Mouse (Mus musculus) mouse trophoblast stem cell (cell line): ENCODE results near the gene Eps8l1.
"Not testable (repeated sequence)": the region's sequence is repeated elsewhere in the genome, so short reads cannot be mapped to it uniquely, and the experiment has no call there.

Experiments
- in situ Hi-C, 2 experiments: fragments of 300-500 bp; cut with MseI, MboI; formaldehyde crosslinking; loops; 2 replicates in 1 of 2; 3 replicates in 1 of 2; pipeline ENCODE4 v1.15.1; 2025

Gene Eps8l1

DNA sequence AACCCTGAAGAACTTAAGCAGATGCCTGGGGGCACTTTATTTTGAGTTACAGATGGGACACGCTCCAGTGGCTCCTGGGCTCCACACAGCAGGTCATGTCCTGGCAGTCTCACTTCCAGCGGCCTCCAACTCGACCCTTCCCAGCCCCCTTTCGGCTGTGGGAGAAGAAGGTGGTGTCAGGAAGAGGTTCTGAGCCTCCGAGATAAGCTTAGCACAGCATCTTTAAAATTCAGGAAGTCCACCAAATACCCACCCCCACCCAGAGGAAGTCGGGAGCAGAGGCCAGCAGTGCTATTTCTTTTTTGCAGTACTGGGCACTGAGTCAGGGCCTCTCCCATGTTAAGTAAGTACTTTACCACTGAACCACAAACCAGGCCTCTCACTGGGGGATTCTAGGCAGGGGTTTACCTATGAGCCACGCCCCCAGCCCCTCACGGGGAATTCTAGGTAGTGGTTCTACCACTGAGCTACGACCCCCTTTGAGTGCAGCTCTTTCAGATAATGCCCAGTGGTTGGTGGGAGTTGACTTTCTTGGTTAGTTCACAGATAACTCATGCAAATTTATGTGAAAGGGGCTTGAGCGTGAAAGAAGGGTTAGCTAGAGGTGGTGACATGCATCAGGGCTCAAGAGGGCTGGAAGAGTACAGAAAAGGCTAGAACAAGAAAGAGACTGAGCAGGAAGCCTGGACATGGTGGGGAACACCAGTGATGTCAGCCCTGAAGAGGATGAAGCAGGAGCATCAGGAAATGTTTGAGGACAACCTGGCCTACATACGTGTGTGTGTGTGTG, 44.4 kb downstream of the Eps8l1 start:
- in situ Hi-C loops, result no loop called here

DNA sequence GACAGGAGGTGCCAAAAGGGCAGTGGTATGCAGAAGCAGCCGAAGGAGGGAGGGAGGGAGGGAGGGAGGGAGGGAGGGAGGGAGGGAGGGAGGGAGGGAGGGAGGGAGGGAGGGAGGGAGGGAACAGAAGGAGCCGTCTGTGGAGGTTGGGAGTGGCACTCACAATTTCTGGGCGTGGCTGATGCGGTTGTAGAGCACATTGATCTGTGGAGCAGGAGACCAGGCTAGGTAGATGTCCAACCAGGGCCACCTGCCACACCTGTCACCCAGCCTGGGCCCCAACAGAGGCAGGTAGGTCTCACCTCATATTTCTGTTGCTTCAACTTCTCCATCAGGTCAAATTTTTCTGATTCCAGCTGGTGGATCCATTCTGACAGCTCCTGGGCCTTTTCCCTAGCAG, 46.7 kb downstream of the Eps8l1 start:
- in situ Hi-C loops, result no loop called here

GRCm38 (mm10) chr7:4508062-4508738, 47.7 kb downstream of the Eps8l1 start:
- in situ Hi-C loops, result no loop called here

- in situ Hi-C loops, result no loop called here
Measured at GRCm38 (mm10) chr7:4508739-4509116, 48.3 kb downstream of the Eps8l1 start.

GRCm38 (mm10) chr7:4509863-4510608, 49.6 kb downstream of the Eps8l1 start:
- in situ Hi-C loops, result no loop called here

GRCm38 (mm10) chr7:4511489-4512224, 51.2 kb downstream of the Eps8l1 start:
- in situ Hi-C loops, result no loop called here

- in situ Hi-C loops, result no loop called here
Measured at GRCm38 (mm10) chr7:4513236-4513635, 52.8 kb downstream of the Eps8l1 start.

GRCm38 (mm10) chr7:4513829-4514712, 53.6 kb downstream of the Eps8l1 start:
- in situ Hi-C loops, result no loop called here

GRCm38 (mm10) chr7:4515853-4516252, 55.4 kb downstream of the Eps8l1 start:
- in situ Hi-C loops, result no loop called here

DNA sequence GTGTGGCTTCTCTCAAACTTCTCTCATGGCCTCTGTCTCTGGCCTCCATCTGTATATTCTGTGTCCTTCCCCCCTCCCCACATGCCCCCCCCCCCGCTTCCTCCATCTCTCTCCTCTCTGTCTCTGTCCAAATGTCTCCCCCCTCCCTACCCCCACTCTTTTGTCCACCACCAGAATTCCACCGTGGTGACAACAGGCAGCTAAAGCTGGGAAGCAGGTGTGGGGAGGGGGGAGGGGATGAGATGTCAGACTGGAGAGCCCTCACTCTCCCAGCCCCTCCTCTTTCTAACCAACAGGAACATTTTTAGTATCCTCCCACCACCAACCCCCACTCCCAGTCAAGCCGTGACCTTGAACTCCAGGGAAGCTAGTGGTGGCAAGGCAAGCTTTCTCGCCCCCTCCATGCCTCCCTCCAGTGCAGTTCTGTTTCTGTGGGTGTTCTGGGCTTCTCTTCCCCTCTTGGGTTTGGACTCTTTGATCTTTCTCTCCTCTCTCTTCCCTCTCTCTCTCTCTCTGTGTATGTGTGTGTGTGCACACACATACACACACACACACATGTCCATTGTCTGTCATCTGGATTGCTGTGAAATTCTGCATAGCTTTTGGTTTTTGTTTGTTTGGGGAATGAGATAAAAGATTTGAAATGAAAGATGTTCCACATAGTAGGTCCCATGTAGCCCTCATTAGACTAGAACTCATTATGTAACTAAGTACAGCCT, 56.0 kb downstream of the Eps8l1 start, which contains the start of gene Tnnt1:
TSS of gene Tnnt1 (minus strand) at position 51 of the 719 bp plus-strand sequence.
- in situ Hi-C loops, result no loop called here

- in situ Hi-C loops, result no loop called here
Measured at GRCm38 (mm10) chr7:4518487-4518886, 58.0 kb downstream of the Eps8l1 start.

DNA sequence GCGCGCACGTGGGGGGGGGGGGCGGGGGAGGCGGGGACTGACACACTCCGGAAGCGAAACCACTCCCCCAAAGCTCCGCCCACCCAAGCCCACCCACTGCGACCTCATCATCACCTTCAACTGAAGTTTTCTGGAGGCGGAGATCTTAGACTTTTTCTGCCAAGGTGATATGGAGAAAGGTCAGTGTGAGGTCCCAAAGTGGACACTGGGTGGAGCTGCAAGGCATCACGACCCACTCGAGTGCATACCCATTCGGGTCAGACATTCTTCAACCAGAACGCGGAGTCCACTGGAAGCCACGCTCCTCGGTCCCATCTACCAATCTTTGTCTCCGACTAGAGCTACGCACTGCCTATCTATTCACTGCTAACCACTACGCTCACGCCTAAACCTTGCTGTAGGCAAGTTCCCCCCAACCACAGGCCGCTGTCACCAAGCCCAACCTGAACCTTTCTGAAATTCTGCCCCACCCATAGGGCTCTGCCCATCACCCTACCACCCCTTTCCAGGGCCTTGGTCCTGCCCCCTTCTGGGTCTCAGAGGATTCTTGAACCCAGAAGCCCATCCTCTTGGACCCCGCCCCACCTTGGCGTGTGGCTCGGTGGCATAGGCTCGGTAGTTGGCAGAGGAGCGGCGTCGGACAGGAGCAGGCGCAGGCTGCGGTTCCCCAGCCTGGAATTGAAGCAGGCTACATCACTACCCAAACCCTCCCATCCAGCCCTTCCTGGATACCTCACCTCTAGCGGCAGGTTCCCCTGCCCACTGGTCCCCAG, 60.9 kb downstream of the Eps8l1 start:
- in situ Hi-C loops, result no loop called here

GRCm38 (mm10) chr7:4522292-4522691, 61.8 kb downstream of the Eps8l1 start:
- in situ Hi-C loops, result no loop called here

GRCm38 (mm10) chr7:4523205-4524130, 63.0 kb downstream of the Eps8l1 start:
- in situ Hi-C loops, result no loop called here

GRCm38 (mm10) chr7:4524212-4524922, 63.9 kb downstream of the Eps8l1 start, which contains the start of gene Tnni3:
TSS of gene Tnni3 (minus strand) at chr7:4524229.
- in situ Hi-C loops, result not testable (repeated sequence)

DNA sequence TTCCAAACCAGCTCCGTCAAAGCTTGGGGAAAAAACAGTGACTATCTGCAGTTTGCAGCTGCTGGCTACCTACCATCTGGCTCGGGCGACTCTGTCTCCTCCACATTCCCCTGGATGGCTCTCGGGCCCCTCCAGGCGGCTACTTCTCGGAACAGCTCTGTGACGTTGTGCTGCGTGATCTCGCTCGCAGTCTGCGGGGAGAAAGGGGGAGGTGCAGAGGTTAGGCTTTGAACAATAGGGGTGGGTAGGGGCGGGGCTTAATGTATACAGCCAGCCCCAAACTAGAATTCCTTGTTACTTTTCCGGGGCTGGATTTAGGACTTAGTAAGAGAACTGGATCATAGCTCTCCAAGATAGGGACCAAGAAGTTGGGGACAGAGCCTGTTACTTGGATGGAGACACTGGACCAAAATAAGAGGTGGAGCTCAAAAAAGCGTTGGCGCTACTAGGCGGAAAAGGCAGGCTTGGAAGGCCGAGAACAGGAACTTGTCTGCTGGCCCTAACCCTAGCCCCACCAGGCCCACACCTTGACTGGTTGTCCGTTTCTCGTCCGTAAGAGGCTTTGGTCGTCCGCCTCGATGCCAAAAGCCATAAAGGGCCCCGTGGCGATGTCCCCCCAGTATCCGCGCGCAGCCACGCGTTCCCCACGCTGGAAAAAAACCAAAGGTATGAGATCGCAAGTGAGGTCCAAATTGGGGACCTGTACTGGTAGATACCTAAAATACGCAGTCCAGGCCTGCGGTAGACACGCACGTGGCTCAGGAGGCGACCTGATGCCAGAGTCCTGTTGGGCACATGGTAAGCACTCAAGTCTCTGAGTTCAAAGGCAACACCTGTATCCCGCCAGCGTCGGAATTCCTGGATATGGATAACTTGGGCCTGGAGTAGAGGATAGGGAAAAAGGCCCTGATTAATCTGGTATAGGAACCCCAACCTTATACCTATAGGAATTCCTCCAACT, 66.1 kb downstream of the Eps8l1 start:
- in situ Hi-C loops, result loop anchor here in 1 of 2 experiments (5.0 kb wide), 1 partner anchor 49 kb away; no protein-coding TSS in a partner anchor
